15 mouse cellular contexts compared by ENCODE assay signal in the genomic region with DNA sequence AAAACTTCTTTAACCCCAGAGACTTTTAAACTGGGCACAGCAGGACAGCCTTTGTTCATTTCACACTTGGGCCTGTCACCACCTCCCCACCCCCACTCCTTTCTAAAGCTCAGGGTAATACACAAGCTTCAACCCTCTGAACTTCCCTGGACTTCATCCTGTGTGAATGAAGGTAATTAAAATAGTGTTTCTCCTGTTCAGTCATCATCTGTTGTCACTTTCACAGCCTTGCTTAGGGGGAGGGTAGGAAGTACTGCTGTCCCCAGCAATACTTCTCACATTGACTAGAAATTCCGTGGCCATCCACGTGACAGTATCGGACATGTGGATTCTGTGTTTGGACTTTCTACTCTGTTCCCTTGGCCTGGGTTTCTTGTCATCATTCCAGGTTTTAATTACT. TPM values are rescaled to one million over a fixed set of nuclear protein-coding genes. Genes with fewer than 3 reads are reported as not detected.
DNase-seq lines count a peak whose midpoint lies in the region; ATAC-seq and TF ChIP-seq lines count a peak whose summit lies in the region.
"Had no signal": no experiment of that assay in that cellular context is flagged by ENCODE, and none has a peak within 500 bp of the region (broad histone marks: within the 10 kb centered on the region; RNA-seq: fewer than 3 reads in every experiment).

No protein-coding gene starts in this region.

- no peak for TF ChIP-seq POLR2A in brain, embryonic 14.5 days (IDR thresholded peaks at IDR 0.05; ENCODE audit: borderline replicate concordance, extremely low read depth, insufficient read depth, insufficient read length, poor library complexity, severe bottlenecking)

- WGBS in kidney, embryonic 15.5 days: 24% methylated on average over 3 of the region's 3 CpGs
- 16% methylated on average over 3 of the region's 3 CpGs for WGBS in heart, postnatal 0 days

- no peaks in the 10 kb centered on the region for H3K36me3 ChIP-seq in kidney, embryonic 15.5 days
- H3K36me3 ChIP-seq in heart, postnatal 0 days (replicated peaks; ENCODE audit: control insufficient read depth, insufficient read depth, low read length): no peaks in the 10 kb centered on the region
- H3K36me3 ChIP-seq: embryonic facial prominence, embryonic 12.5 days had no signal

- intact Hi-C loops in left cerebral cortex, postnatal 36 days (cut with DNase I): no loop called here

- no peaks in the 10 kb centered on the region for H3K27me3 ChIP-seq in kidney, embryonic 15.5 days
- H3K27me3 ChIP-seq in heart, postnatal 0 days (ENCODE audit: control insufficient read depth, insufficient read depth, low read length): no peaks in the 10 kb centered on the region

- H3K4me3 ChIP-seq in kidney, embryonic 15.5 days (replicated peaks): no peak overlapping the region
- H3K4me3 ChIP-seq in heart, postnatal 0 days (ENCODE audit: low read depth, low read length): no peak overlapping the region
- H3K4me3 ChIP-seq: embryonic facial prominence, embryonic 12.5 days had no signal

- no peak overlapping the region for H3K27ac ChIP-seq in kidney, embryonic 15.5 days
- H3K27ac ChIP-seq in heart, postnatal 0 days (ENCODE audit: low read depth): no peak overlapping the region
- H3K27ac ChIP-seq: embryonic facial prominence, embryonic 12.5 days had no signal

- no peaks in the 10 kb centered on the region for H3K9me3 ChIP-seq in kidney, embryonic 15.5 days (replicated peaks)
- no peaks in the 10 kb centered on the region for H3K9me3 ChIP-seq in heart, postnatal 0 days (replicated peaks; ENCODE audit: control insufficient read depth, low read length)
- H3K9me3 ChIP-seq: embryonic facial prominence, embryonic 12.5 days had no signal

- no peak for ATAC-seq in kidney, embryonic 15.5 days (replicated peaks; ENCODE audit: low FRiP score)
- ATAC-seq in heart, postnatal 0 days (ENCODE audit: insufficient read depth, low read depth): peak; percentile 50

- peak; percentile 27; the same call in 1 of the 2 replicates for TF ChIP-seq EP300 in heart, postnatal 0 days (IDR thresholded peaks at IDR 0.05; ENCODE audit: low read depth)

- no peak for TF ChIP-seq CTCF in brain, embryonic 14.5 days (IDR thresholded peaks at IDR 0.05; ENCODE audit: borderline replicate concordance, extremely low read depth, insufficient read depth, insufficient read length)
- no peak for TF ChIP-seq CTCF in heart, postnatal 0 days (IDR thresholded peaks at IDR 0.05; ENCODE audit: low read depth)

- H3K4me1 ChIP-seq in kidney, embryonic 15.5 days: peaks cover 27% of the 10 kb centered on the region
- H3K4me1 ChIP-seq in heart, postnatal 0 days (ENCODE audit: control insufficient read depth, insufficient read depth): peaks cover 13% of the 10 kb centered on the region

- DNase-seq in kidney, postnatal 36 days: peak; percentile 68 to 79
- peak; percentile 57 for DNase-seq in brain, embryonic 14.5 days (ENCODE audit: low read depth)
- peak; percentile 53 for DNase-seq in embryo, embryonic 11 days
- peak; percentile 50 for DNase-seq in heart, postnatal 0 days (ENCODE audit: low spot score)
- no peak for DNase-seq in left cerebral cortex, postnatal 36 days (ENCODE audit: low spot score in 2 of 2)
- no peak for DNase-seq in frontal cortex, postnatal 25 days (ENCODE audit: low spot score in 2 of 2)
- DNase-seq: cerebellum, adult 2 months had no signal

- H3K4me2 ChIP-seq in kidney, embryonic 15.5 days: no peak overlapping the region
- H3K4me2 ChIP-seq in heart, postnatal 0 days (ENCODE audit: low read depth, low read length): no peak overlapping the region
- H3K4me2 ChIP-seq: embryonic facial prominence, embryonic 12.5 days had no signal

- no peak overlapping the region for H3K9ac ChIP-seq in kidney, embryonic 15.5 days
- H3K9ac ChIP-seq in heart, postnatal 0 days (replicated peaks; ENCODE audit: low read depth, low read length): no peak overlapping the region
- H3K9ac ChIP-seq: embryonic facial prominence, embryonic 12.5 days had no signal

RNA-seq across cellular contexts. Expression of a gene that starts 3.2 kb away (rescaled TPM):
- polyA plus RNA-seq in kidney, embryonic 15.5 days (2015; fragmentation: Nextera tagmentation; extraction: Ambion mirVana): 7.5 and 8.5 TPM in 2 replicates
- 1.2 and 1.3 TPM in 2 replicates for polyA plus RNA-seq in brain, embryonic 14.5 days (2012; rRNA removed)
- total RNA-seq in heart, postnatal 0 days (2014; rRNA removed; ENCODE audit: low replicate concordance): 0.35 TPM in 1 of 2 replicates, not detected in the other
- 0.33 and 0.48 TPM in 2 replicates for polyA plus RNA-seq in heart, postnatal 0 days (2015; fragmentation: Nextera tagmentation; extraction: Ambion mirVana)
- total RNA-seq in left cerebral cortex, postnatal 36 days (2021): under 1 TPM; 0.18 to 0.30 TPM

RNA-seq across cellular contexts. Expression of a gene that starts 20.4 kb away (rescaled TPM):
- 102 and 127 TPM in 2 replicates for polyA plus RNA-seq in kidney, embryonic 15.5 days (2015; fragmentation: Nextera tagmentation; extraction: Ambion mirVana)
- polyA plus RNA-seq in brain, embryonic 14.5 days (2012; rRNA removed): 59.5 and 76.3 TPM in 2 replicates
- 96.2 and 140 TPM in 2 replicates for total RNA-seq in heart, postnatal 0 days (2014; rRNA removed; ENCODE audit: low replicate concordance)
- polyA plus RNA-seq in heart, postnatal 0 days (2015; fragmentation: Nextera tagmentation; extraction: Ambion mirVana): 86.4 and 89.9 TPM in 2 replicates
- 10 to 100 TPM; 49.4 to 60.8 TPM for total RNA-seq in left cerebral cortex, postnatal 36 days (2021)

RNA-seq across cellular contexts. Expression of a gene that starts 30.2 kb away (rescaled TPM):
- polyA plus RNA-seq in kidney, embryonic 15.5 days (2015; fragmentation: Nextera tagmentation; extraction: Ambion mirVana): not detected in 2 replicates
- 0.16 and 0.29 TPM in 2 replicates for polyA plus RNA-seq in brain, embryonic 14.5 days (2012; rRNA removed)
- not detected in 2 replicates for total RNA-seq in heart, postnatal 0 days (2014; rRNA removed; ENCODE audit: low replicate concordance)
- not detected in 2 replicates for polyA plus RNA-seq in heart, postnatal 0 days (2015; fragmentation: Nextera tagmentation; extraction: Ambion mirVana)
- under 1 TPM in 1 of 2 experiments, not detected in 1; 0.48 TPM for total RNA-seq in left cerebral cortex, postnatal 36 days (2021)
- total RNA-seq: layer of hippocampus, adult 18-20 months; left cerebral cortex, postnatal 14 days; megakaryocyte progenitor cell, adult 5-6 weeks had no signal
- polyA plus RNA-seq: embryonic facial prominence, embryonic 12.5 days; hindbrain, embryonic 11.5 days; neural tube, embryonic 14.5 days; stomach, embryonic 14.5 days had no signal

RNA-seq across cellular contexts. Expression of a gene that starts 35.4 kb away (rescaled TPM):
- not detected in 2 replicates for polyA plus RNA-seq in kidney, embryonic 15.5 days (2015; fragmentation: Nextera tagmentation; extraction: Ambion mirVana)
- polyA plus RNA-seq in brain, embryonic 14.5 days (2012; rRNA removed): 0.07 TPM in 1 of 2 replicates, not detected in the other
- total RNA-seq in heart, postnatal 0 days (2014; rRNA removed; ENCODE audit: low replicate concordance): not detected in 2 replicates
- not detected in 2 replicates for polyA plus RNA-seq in heart, postnatal 0 days (2015; fragmentation: Nextera tagmentation; extraction: Ambion mirVana)
- total RNA-seq in left cerebral cortex, postnatal 36 days (2021): not detected
- total RNA-seq: layer of hippocampus, adult 18-20 months; left cerebral cortex, postnatal 14 days; megakaryocyte progenitor cell, adult 5-6 weeks had no signal
- polyA plus RNA-seq: embryonic facial prominence, embryonic 12.5 days; neural tube, embryonic 14.5 days; stomach, embryonic 14.5 days had no signal

RNA-seq across cellular contexts. Expression of a gene that starts 45.4 kb away (rescaled TPM):
- 0.24 and 0.26 TPM in 2 replicates for polyA plus RNA-seq in kidney, embryonic 15.5 days (2015; fragmentation: Nextera tagmentation; extraction: Ambion mirVana)
- polyA plus RNA-seq in brain, embryonic 14.5 days (2012; rRNA removed): 30.9 and 37.9 TPM in 2 replicates
- total RNA-seq in heart, postnatal 0 days (2014; rRNA removed; ENCODE audit: low replicate concordance): 0.88 and 1.4 TPM in 2 replicates
- polyA plus RNA-seq in heart, postnatal 0 days (2015; fragmentation: Nextera tagmentation; extraction: Ambion mirVana): 0.08 TPM in 2 replicates
- total RNA-seq in left cerebral cortex, postnatal 36 days (2021): 100 to 1,000 TPM; 112 to 133 TPM
- total RNA-seq: megakaryocyte progenitor cell, adult 5-6 weeks had no signal

Comparison
In these comparisons a context has a peak if more than half of its experiments do, and no peak if none do; other contexts are left out.
1. DNase-seq: peak in kidney, postnatal 36 days (2 of 2), brain, embryonic 14.5 days (single experiment), embryo, embryonic 11 days (single experiment) and heart, postnatal 0 days (single experiment); none in left cerebral cortex, postnatal 36 days (0 of 2) and frontal cortex, postnatal 25 days (0 of 2).